Mouse (Mus musculus) spleen, adult 10 weeks (tissue): ENCODE data around the gene Uts2. TPM values are rescaled to one million over a fixed set of nuclear protein-coding genes. Genes with fewer than 3 reads are reported as not detected.

Experiments
- polyA plus RNA-seq: library from polyadenylated mRNA; stranded (reverse); fragments of 350-450 nt; fragmentation: Illumina TruSeq; extraction: RNeasy Lipid Tissue Mini Kit (QIAGEN cat#74804); gene quantifications from one replicate; pipeline ENCODE4 v1.2.3, GENCODE M21; 2015; ENCODE audit warnings: low replicate concordance; ENCODE audit not compliant: insufficient read depth

The Uts2 gene
- not detected for polyA plus RNA-seq

GRCm38 (mm10) chr4:150996797-150997196 is at the start of gene Uts2:
Uts2 (plus strand) TSS chr4:150997097.

GRCm38 (mm10) chr4:151044037-151044943 is 47.4 kb downstream of the Uts2 start, which contains the start of gene Per3:
Per3 (minus strand) TSS chr4:151044665.

Other genes with a start within 250 kb of the Uts2 start
- 45.0 TPM for gene Errfi1, start 143.2 kb upstream of the Uts2 start, polyA plus RNA-seq
- 123 TPM for gene Park7, start 82.7 kb upstream of the Uts2 start, polyA plus RNA-seq
- 7.7 TPM for gene Tnfrsf9, start 82.5 kb upstream of the Uts2 start, polyA plus RNA-seq
- gene Per3, start 47.6 kb downstream of the Uts2 start, polyA plus RNA-seq: 7.4 TPM
- gene Vamp3, start 60.9 kb downstream of the Uts2 start, polyA plus RNA-seq: 82.4 TPM
- gene Gm13090, start 92.5 kb downstream of the Uts2 start, polyA plus RNA-seq: not detected